Mouse (Mus musculus) hindbrain, embryonic 14.5 days (tissue): ENCODE results near the gene Utp11. TPM values are rescaled to one million over a fixed set of nuclear protein-coding genes. Genes with fewer than 3 reads are reported as not detected.

ENCODE experiments used
- ATAC-seq: fragments of 200-750 bp; cut with Nextera tagmentation; 2 replicates; pipeline ENCODE4 v1.8.0; 2017; ENCODE audit warnings: moderate number of reproducible peaks, mild to moderate bottlenecking, moderate TSS enrichment, moderate library complexity; ENCODE audit not compliant: low FRiP score
- DNase-seq: peaks from one replicate; pipeline ENCODE4 v3.0.0-alpha.2; 2015; ENCODE audit warnings: low spot score
- H3K27ac ChIP-seq: fragments of 300-500 bp; sonication (generic); 2 replicates; pipeline ENCODE4 v1.5.1; 2014; ENCODE audit warnings: mild to moderate bottlenecking, moderate library complexity
- H3K27me3 ChIP-seq: fragments of 300-500 bp; sonication (generic); 2 replicates; pipeline ENCODE4 v1.6.1; 2014; ENCODE audit warnings: mild to moderate bottlenecking, low read length, mixed read lengths; ENCODE audit not compliant: control insufficient read depth, insufficient read depth
- H3K36me3 ChIP-seq: fragments of 300-500 bp; sonication (generic); replicated peaks from 2 replicates; pipeline ENCODE4 v1.6.1; 2014; ENCODE audit not compliant: control insufficient read depth, insufficient read depth
- H3K4me1 ChIP-seq: fragments of 300-500 bp; sonication (generic); replicated peaks from 2 replicates; pipeline ENCODE4 v1.6.1; 2014; ENCODE audit warnings: antibody characterized with exemption, low read length, mixed read lengths; ENCODE audit not compliant: control insufficient read depth, insufficient read depth
- H3K4me2 ChIP-seq: fragments of 300-500 bp; sonication (generic); replicated peaks from 2 replicates; pipeline ENCODE4 v1.6.1; 2014; ENCODE audit warnings: mild to moderate bottlenecking, moderate library complexity
- H3K4me3 ChIP-seq: fragments of 300-500 bp; sonication (generic); replicated peaks from 2 replicates; pipeline ENCODE4 v1.5.1; 2014; ENCODE audit warnings: mild to moderate bottlenecking, low read length
- H3K9ac ChIP-seq: fragments of 300-500 bp; sonication (generic); 2 replicates; pipeline ENCODE4 v1.6.1; 2014
- H3K9me3 ChIP-seq: fragments of 300-500 bp; sonication (generic); 2 replicates; pipeline ENCODE4 v1.6.1; 2016; ENCODE audit warnings: low read length; ENCODE audit not compliant: control insufficient read depth
- WGBS: fragments of 180-500 bp; shearing (Covaris S2); extraction: QIAGEN DNeasy Blood & Tissue Kit; methylation state at CpG from one replicate; pipeline ENCODE4 v1.1.7; 2014; 5-methylcytosine and 5-hydroxymethylcytosine counted together
- polyA plus RNA-seq: library from polyadenylated mRNA; unstranded; fragments of >200 nt; fragmentation: Nextera tagmentation; extraction: Ambion mirVana; gene quantifications from 2 replicates; pipeline ENCODE4 v1.2.1, GENCODE M21; 2014

Utp11 gene
- polyA plus RNA-seq, 1 experiment from 2014 or later: 33.5 TPM

- WGBS: 16% methylated on average over 14 of the region's 14 CpGs
- H3K9me3 ChIP-seq: no peaks in the 10 kb centered on the region
- no peak overlapping the region for H3K4me3 ChIP-seq
- 0 out of 2 replicates have a peak overlapping the region, but pooled peaks have one; percentile 10 for H3K9ac ChIP-seq
- no peaks in the 10 kb centered on the region for H3K36me3 ChIP-seq
- peaks cover 26% of the 10 kb centered on the region for H3K4me1 ChIP-seq
- no peak overlapping the region for H3K27ac ChIP-seq
- ATAC-seq (no peak), DNase-seq (no peak)
- peaks cover 34% of the 10 kb centered on the region for H3K27me3 ChIP-seq
- no peak overlapping the region; the same call in 1 of the 2 replicates for H3K4me2 ChIP-seq
Observed at GRCm38 (mm10) chr4:124667476-124668033, 25.8 kb downstream of the Utp11 start.

- Histone ChIP-seq H3K27me3 (peaks cover 60% of the 10 kb centered on the region), H3K36me3 (no peaks in the 10 kb centered on the region), H3K9me3 (no peaks in the 10 kb centered on the region), H3K4me3 (no peak overlapping the region), H3K27ac (no peak overlapping the region), H3K4me1 (peaks cover 14% of the 10 kb centered on the region), H3K9ac (no peak overlapping the region), H3K4me2 (no peak overlapping the region)
- DNase-seq (no peak), ATAC-seq (no peak)
- 53% methylated on average over 15 of the region's 15 CpGs for WGBS
Observed at GRCm38 (mm10) chr4:124664604-124665003, 28.8 kb downstream of the Utp11 start.

DNA sequence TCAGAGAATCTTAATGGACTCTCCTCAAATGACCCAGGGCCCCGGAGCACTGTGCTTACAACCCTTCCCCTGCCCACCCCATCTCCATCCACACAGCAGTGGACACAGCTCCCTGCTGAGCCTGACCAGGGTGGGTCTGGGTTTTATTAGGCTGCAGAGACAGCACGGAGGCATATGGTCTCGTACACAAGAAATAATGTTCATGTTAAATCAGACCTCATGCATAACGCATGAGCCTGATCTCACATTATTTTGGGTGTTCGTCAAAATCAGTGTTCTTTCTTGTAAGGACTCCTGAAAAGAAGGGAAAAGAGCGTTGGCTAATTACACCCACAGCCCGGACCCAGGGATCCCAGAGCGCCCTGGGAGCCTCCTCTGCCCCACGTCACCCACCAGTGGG, 29.2 kb downstream of the Utp11 start:
- H3K27ac ChIP-seq: no peak overlapping the region
- H3K4me1 ChIP-seq: peaks cover 18% of the 10 kb centered on the region
- ATAC-seq (no peak), DNase-seq (no peak)
- no peak overlapping the region for H3K9ac ChIP-seq
- H3K4me2 ChIP-seq: no peak overlapping the region
- no peaks in the 10 kb centered on the region for H3K36me3 ChIP-seq
- 45% methylated on average over 9 of the region's 9 CpGs for WGBS
- H3K9me3 ChIP-seq: no peaks in the 10 kb centered on the region
- peaks cover 64% of the 10 kb centered on the region for H3K27me3 ChIP-seq
- no peak overlapping the region for H3K4me3 ChIP-seq

DNA sequence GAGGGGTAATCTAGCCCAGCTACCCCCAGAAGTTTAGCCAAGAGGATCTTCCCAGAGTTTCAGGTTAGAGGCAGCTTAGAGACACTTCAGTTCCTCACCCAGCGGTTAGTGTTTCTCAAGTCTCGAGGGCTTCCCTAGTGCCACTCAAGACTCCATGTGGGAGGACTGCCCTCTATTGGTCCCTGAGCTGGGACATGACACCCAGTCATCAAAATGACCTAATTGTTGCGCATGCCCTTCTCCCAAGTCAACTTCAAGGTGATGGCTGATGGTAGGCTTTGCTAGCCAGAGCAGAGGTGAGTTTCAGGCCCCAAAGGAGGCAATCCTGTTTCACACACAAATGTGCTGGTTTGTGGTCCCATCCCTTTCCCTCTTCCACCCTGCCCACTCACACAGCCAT, 30.4 kb downstream of the Utp11 start:
- H3K36me3 ChIP-seq: no peaks in the 10 kb centered on the region
- no peak overlapping the region for H3K4me2 ChIP-seq
- H3K9ac ChIP-seq: no peak overlapping the region
- 51% methylated on average over 3 of the region's 3 CpGs for WGBS
- peaks cover 23% of the 10 kb centered on the region for H3K4me1 ChIP-seq
- no peak for DNase-seq
- no peaks in the 10 kb centered on the region for H3K9me3 ChIP-seq
- H3K4me3 ChIP-seq: no peak overlapping the region
- peaks cover 76% of the 10 kb centered on the region for H3K27me3 ChIP-seq
- H3K27ac ChIP-seq: no peak overlapping the region
- no peak for ATAC-seq

DNA sequence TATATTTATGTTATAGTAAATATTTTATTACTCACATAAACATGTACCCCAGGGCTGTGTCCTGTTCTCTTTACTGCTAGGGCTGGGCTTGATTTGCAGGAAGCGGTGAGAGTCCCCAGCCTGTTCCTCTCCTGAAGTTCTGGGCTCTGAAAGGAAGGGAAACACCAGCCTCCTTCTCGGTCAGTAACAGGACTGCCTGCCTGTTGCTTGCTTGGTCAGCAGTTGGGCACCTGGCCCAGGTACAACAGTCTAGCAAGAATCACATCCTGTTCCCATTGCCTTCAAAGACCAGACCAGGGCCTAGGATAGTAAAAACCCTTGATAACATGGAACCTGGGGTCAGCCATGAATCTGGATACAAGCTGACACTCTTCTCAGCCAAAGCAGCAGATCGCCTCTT, 32.8 kb downstream of the Utp11 start:
- 49% methylated on average over 3 of the region's 3 CpGs for WGBS
- ATAC-seq: no peak
- H3K27me3 ChIP-seq: peaks cover 69% of the 10 kb centered on the region

DNA sequence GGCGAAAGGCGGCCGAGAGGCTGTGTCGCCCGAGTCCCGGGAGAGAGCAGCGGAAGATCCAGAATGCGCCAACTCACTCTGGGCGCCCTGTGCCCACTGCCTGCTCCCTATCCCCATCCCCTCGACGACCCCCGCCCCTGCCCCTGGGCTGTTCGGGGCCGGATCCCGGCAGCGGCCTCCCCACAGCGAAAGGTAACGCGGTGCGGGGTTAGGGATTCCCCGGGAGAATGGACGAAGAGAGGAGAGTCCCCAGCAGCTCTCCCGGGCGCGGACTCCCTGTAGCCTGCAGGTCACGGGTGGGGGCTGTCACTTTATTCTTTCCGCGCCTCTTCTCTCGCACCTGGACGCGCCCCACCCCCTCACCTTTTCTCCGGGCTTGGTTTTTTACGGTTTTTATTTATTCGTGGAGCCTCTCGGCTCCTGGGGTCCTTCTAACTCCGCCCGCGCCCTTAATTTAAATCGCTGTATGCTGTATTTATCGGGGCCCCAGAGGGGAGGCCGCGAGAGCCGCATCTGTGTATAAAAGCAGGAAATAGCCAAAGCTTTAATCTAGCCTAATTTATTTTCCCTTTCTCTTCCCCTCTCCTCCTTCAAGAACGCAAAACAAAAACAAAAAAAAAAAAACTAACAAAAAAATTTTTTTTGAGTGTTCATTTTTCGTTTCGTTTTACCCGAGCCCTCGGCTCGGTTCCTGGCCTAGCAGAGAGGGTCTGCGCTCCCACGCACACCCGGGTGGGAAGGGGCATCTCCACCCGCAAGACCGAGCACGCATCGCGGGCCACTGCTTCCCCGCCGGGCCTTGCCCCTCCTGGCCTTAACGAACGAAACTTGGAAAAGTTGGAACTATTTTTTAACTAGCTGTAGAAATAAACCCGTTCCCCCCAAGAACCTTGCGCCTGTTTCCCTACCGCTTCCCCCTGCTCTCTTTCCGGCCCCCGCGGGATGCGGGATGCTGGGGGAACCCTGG, 33.9 kb downstream of the Utp11 start:
- no peak for ATAC-seq
- Histone ChIP-seq H3K9ac (peak overlapping the region; percentile 60), H3K27me3 (peaks cover 71% of the 10 kb centered on the region), H3K9me3 (no peaks in the 10 kb centered on the region), H3K4me3 (peak overlapping the region; percentile 45), H3K4me1 (peaks cover 29% of the 10 kb centered on the region), H3K4me2 (peak overlapping the region; percentile 84), H3K36me3 (no peaks in the 10 kb centered on the region), H3K27ac (no peak overlapping the region)
- 2% methylated on average over 68 of the region's 68 CpGs for WGBS
- DNase-seq: no peak

More for the DNA sequence above, 32.8 kb downstream of the Utp11 start:
- Histone ChIP-seq H3K4me1 (peaks cover 29% of the 10 kb centered on the region), H3K9ac (no peak overlapping the region), H3K27ac (no peak overlapping the region), H3K9me3 (no peaks in the 10 kb centered on the region), H3K4me3 (peak overlapping the region; percentile 45), H3K36me3 (no peaks in the 10 kb centered on the region), H3K4me2 (peak overlapping the region; percentile 84)
- DNase-seq: no peak

GRCm38 (mm10) chr4:124658412-124658851, 35.0 kb downstream of the Utp11 start:
- H3K4me2 ChIP-seq: peak overlapping the region; percentile 84
- no peak overlapping the region for H3K27ac ChIP-seq
- peaks cover 29% of the 10 kb centered on the region for H3K4me1 ChIP-seq
- H3K36me3 ChIP-seq: no peaks in the 10 kb centered on the region
- ATAC-seq: no peak
- H3K27me3 ChIP-seq: peaks cover 79% of the 10 kb centered on the region
- DNase-seq: no peak
- no peaks in the 10 kb centered on the region for H3K9me3 ChIP-seq
- peak overlapping the region; percentile 60 for H3K9ac ChIP-seq
- peak overlapping the region; percentile 45 for H3K4me3 ChIP-seq
- WGBS: 1% methylated on average over 39 of the region's 39 CpGs

GRCm38 (mm10) chr4:124657781-124658180, 35.6 kb downstream of the Utp11 start:
- no peak for DNase-seq
- Histone ChIP-seq H3K36me3 (no peaks in the 10 kb centered on the region), H3K27me3 (peaks cover 74% of the 10 kb centered on the region), H3K4me3 (peak overlapping the region; percentile 45), H3K9ac (peak overlapping the region; percentile 60), H3K9me3 (no peaks in the 10 kb centered on the region), H3K27ac (no peak overlapping the region), H3K4me1 (peaks cover 32% of the 10 kb centered on the region), H3K4me2 (peak overlapping the region; percentile 84)
- WGBS: 0% methylated on average over 49 of the region's 61 CpGs
- no peak; the same call in 1 of the 2 replicates for ATAC-seq
